Mouse (Mus musculus) duodenum, adult 2 months (tissue): ENCODE data around the gene Hmgn1. TPM values are rescaled to one million over a fixed set of nuclear protein-coding genes. Genes with fewer than 3 reads are reported as not detected.

Source experiments
- polyA plus RNA-seq: library from polyadenylated mRNA; depleted of rRNA; stranded (reverse); fragments of >200 nt; gene quantifications from 2 replicates; pipeline ENCODE4 v1.2.3, GENCODE M21; 2012; ENCODE audit warnings: low replicate concordance; rRNA removed

Gene Hmgn1
- polyA plus RNA-seq: 3.8 and 4.4 TPM in 2 replicates

GRCm38 (mm10) chr16:96127657-96128344 lies at the start of gene Hmgn1:
Gene Hmgn1, minus strand, starts transcription at chr16:96127729.

GRCm38 (mm10) chr16:96145110-96145800 lies 17.7 kb upstream of the Hmgn1 start, which contains the start of gene Wrb:
Gene Wrb, plus strand, starts transcription at chr16:96145407.

GRCm38 (mm10) chr16:96082301-96083178 lies 45.0 kb downstream of the Hmgn1 start, which contains the start of gene Brwd1:
Gene Brwd1, minus strand, starts transcription at chr16:96082526.

Other genes starting within 250 kb of the Hmgn1 start
- gene Psmg1, start 136.8 kb downstream of the Hmgn1 start, polyA plus RNA-seq: 5.2 and 5.7 TPM in 2 replicates
- gene Brwd1, start 45.2 kb downstream of the Hmgn1 start, polyA plus RNA-seq: 14.8 and 19.5 TPM in 2 replicates
- gene Wrb, start 17.7 kb upstream of the Hmgn1 start, polyA plus RNA-seq: 8.4 and 12.6 TPM in 2 replicates
- gene Lca5l, start 64.5 kb upstream of the Hmgn1 start, polyA plus RNA-seq: 0.13 TPM in 2 replicates
- 3.5 and 6.0 TPM in 2 replicates for gene Sh3bgr, start 72.7 kb upstream of the Hmgn1 start, polyA plus RNA-seq
- gene B3galt5, start 108.1 kb upstream of the Hmgn1 start, polyA plus RNA-seq: 0.28 and 1.1 TPM in 2 replicates